Mouse (Mus musculus): ENCODE data around the gene Slc9a5. TPM values are rescaled to one million over a fixed set of nuclear protein-coding genes. Genes with fewer than 3 reads are reported as not detected.

Gene Slc9a5
- polyA plus RNA-seq, 1 experiment from 2014 or later: 0.36 TPM

DNA sequence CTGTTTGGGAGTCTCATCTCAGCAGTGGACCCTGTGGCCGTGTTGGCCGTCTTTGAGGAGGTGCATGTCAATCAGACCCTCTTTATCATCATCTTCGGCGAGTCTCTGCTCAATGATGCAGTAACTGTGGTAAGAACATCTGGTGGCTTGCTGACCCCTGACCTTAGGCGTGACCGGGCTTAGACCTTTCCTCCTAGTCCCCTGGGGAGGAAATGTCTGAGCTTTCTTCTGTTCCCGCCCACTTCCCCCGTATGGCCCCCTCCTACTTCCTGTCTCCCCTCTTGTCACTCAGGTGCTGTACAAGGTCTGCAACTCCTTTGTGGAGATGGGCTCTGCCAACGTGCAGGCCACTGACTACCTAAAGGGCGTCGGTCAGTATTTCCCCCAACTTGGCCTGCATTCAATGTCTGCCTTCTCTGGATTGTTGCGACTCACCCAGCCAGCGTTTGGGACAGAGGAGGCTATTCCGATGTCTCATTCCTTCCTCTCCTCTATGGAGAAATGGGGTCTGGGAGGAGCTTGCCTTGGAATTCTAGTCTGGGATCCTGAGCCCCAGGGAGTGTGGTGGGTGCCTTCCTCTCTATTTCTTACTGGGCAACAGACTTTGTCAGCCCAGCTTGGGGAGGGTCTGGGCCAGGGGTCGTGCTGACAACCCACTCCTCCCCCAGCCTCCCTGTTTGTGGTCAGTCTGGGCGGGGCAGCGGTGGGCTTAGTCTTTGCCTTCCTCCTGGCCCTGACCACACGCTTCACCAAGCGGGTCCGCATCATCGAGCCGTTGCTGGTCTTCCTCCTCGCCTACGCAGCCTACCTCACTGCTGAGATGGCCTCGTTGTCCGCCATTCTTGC is 6.8 kb downstream of the Slc9a5 start:
- Histone ChIP-seq H3K36me3 (ENCODE audit: inconsistent target) (no peaks in the 10 kb centered on the region), H3K4me3 (ENCODE audit: inconsistent target) (no peak overlapping the region), H3K79me2 (ENCODE audit: inconsistent target) (no peaks in the 10 kb centered on the region), H3K27ac (no peak overlapping the region)
- 75% methylated on average over 26 of the region's 26 CpGs for WGBS (ENCODE audit: missing documents)

DNA sequence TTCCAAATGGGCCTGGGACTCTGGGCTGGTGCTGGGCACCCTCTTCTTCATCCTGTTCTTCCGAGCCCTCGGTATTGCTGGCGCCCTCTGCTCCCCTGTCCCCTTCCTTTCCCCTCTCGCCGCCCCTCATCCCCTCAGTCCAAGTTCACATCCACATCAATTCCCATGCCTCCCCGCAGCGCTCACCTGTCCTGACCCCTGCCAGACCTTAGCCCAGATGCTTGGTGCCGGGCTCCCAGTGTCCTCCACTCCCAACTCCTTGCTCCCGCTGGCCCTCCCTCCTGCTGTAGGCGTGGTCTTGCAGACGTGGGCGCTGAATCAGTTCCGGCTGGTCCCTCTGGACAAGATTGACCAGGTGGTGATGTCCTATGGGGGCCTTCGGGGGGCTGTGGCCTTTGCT is 8.0 kb downstream of the Slc9a5 start:
- Histone ChIP-seq H3K79me2 (ENCODE audit: inconsistent target) (no peaks in the 10 kb centered on the region), H3K27ac (no peak overlapping the region), H3K36me3 (ENCODE audit: inconsistent target) (no peaks in the 10 kb centered on the region), H3K4me3 (ENCODE audit: inconsistent target) (no peak overlapping the region)
- WGBS (ENCODE audit: missing documents): 89% methylated on average over 14 of the region's 14 CpGs

DNA sequence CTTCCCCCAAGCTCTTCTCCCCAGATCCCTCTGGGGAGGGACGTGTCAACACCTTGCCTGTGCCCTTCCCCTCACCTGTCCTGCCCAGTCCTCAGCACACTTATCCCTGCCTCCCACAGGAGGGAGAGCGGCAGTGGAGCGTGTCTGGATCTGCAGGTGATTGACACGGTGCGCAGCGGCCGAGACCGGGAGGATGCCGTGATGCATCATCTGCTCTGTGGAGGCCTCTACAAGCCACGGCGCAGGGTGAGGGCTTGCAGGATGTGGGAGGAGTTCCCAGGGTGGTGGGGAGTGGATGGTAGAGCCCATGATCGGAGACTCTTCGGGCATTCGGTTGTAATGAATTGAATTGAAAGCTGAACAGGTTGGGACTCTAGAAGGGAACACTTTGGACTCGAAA is 10.6 kb downstream of the Slc9a5 start:
- Histone ChIP-seq H3K27ac (no peak overlapping the region), H3K36me3 (ENCODE audit: inconsistent target) (no peaks in the 10 kb centered on the region), H3K79me2 (ENCODE audit: inconsistent target) (no peaks in the 10 kb centered on the region), H3K4me3 (ENCODE audit: inconsistent target) (no peak overlapping the region)
- 92% methylated on average over 15 of the region's 15 CpGs for WGBS (ENCODE audit: missing documents)

DNA sequence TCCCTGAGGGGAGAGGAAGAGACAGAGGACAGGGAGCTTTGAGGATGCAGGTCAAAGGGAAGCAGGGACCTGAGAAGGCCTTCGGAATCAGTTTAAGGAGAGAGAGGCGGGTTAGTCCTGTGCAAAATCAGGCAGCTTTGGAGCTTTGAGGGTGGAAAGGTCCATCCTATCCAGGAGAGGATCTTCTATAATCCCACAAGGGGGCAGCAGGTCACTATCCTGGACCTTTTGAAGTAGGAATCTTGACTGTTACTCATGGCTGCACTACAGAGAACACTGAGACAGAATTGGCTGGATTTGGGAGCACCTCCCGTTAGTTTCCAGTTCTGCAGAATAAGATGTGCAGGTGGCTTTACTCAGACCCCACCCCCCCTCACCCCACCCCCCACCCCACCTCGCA is 11.0 kb downstream of the Slc9a5 start:
- H3K27ac ChIP-seq: no peak overlapping the region
- H3K79me2 ChIP-seq (ENCODE audit: inconsistent target): no peaks in the 10 kb centered on the region
- 78% methylated on average over 4 of the region's 4 CpGs for WGBS (ENCODE audit: missing documents)
- no peak overlapping the region for H3K4me3 ChIP-seq (ENCODE audit: inconsistent target)
- no peaks in the 10 kb centered on the region for H3K36me3 ChIP-seq (ENCODE audit: inconsistent target)

DNA sequence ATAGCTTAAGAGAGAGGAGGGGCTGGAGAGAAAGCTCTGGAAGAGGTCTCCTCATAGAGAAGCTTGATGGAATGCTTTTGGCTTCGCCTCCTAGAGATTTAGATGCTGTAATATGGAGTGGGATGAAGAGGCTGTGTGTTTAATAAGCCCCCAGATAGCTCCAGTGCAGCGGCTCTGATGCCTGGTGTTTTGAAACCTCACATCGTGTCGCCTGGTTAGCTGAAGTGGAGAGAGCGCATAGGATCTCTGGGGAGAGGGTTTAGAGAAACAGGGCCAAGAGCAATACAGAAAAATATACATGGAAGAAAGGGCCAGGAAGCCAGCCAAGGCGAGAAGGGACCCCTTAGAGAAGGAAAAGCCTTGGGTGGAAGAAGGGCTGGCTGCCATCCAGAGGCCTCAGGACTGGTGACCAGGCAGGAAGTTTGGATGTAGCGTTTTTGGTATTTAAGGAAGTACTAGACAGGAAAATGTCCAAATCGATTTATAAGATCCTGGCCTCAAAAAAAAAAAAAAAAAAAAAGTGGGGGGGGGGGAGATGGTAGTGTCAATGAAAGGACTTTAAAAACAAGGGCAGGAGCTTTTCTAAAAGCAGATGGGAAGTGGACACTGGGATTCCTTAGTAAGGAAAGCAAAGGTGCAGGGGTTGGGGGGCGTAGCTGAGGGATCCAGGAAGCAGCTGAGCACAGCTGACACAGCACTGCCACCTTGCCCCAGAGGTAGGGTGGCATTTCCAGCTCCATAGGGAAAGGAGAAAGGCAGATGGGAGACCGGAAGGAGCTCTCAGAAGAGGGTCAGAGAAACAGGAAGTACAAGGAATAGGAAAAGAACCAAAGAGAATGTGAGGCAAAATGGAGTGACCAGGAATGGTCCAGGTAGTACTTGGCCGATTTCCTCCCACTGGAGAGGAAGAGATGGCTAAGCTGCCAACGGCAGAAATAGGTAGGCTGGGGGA is 13.4 kb downstream of the Slc9a5 start:
- Histone ChIP-seq H3K79me2 (ENCODE audit: inconsistent target) (no peaks in the 10 kb centered on the region), H3K36me3 (ENCODE audit: inconsistent target) (no peaks in the 10 kb centered on the region), H3K4me3 (ENCODE audit: inconsistent target) (no peak overlapping the region), H3K27ac (no peak overlapping the region)
- WGBS (ENCODE audit: missing documents): 49% methylated on average over 12 of the region's 12 CpGs

DNA sequence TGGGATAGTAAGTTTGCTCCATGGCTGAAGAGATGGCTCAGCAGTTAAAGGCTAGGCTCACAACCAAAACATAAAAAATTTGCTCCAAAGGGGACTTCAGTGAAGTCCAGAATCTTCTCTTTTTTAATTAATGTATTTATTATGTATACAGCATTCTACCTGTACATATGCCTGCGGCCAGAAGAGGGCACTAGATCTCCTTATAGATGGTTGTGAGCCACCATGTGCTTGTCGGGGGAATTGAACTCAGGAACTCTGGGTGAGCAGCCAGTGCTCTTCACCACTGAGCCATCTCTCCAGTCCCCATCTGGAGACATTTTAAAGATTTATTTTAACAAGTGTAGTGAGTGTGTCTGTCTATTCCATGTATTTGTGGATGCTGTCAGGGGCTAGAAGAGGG is 18.5 kb downstream of the Slc9a5 start:
- no peaks in the 10 kb centered on the region for H3K36me3 ChIP-seq (ENCODE audit: inconsistent target)
- no peak overlapping the region for H3K4me3 ChIP-seq (ENCODE audit: inconsistent target)
- H3K27ac ChIP-seq: no peak overlapping the region
- H3K79me2 ChIP-seq (ENCODE audit: inconsistent target): no peaks in the 10 kb centered on the region
- WGBS (ENCODE audit: missing documents): 80% methylated on average over 2 of the region's 2 CpGs

DNA sequence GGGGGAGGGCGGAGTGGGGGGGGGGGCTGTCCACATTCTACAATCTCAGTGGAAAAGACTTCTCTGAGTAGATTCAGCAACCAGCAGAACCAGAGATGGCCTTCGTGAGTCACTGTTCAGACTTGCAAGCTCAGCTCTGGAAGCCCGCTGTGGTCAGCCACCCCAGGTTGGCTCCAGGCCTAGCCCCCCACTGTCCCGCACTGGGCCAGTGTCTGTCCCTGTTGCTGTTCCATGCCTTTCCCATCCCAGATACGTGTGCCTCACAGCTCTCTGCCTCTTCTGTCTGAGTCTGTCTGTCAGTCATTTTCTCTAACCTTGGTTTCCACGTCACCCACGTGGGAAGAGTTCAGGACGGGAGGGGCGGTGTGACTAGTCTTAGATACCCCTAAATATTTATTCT is 23.8 kb downstream of the Slc9a5 start:
- Histone ChIP-seq H3K79me2 (ENCODE audit: inconsistent target) (no peaks in the 10 kb centered on the region), H3K36me3 (ENCODE audit: inconsistent target) (no peaks in the 10 kb centered on the region), H3K27ac (no peak overlapping the region), H3K4me3 (ENCODE audit: inconsistent target) (no peak overlapping the region)
- 88% methylated on average over 8 of the region's 9 CpGs for WGBS (ENCODE audit: missing documents)

DNA sequence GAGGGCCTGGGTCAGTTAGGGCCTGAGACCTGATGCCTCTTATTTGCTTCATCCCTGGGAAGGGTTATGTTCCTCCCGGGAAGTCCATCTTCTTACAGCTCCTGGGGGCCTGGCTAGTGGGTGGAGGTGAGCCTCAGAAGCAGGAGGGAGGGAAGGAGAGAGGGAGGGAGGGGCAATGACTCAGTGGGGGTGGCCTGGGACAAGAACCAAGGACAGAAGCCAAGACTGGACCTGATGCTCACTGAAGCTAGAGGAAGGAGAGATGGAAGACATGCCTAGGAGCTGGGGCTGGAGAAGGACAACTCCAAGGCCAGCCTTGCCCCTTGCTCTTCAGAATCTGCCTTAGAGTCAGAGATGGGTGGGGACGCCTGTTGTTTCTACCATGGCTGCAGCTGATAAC is 24.4 kb downstream of the Slc9a5 start, which contains the start of gene Plekhg4:
Plekhg4 (plus strand) TSS at position 243 of the 400 bp plus-strand sequence.
- Histone ChIP-seq H3K27ac (no peak within 1 kb of the TSS), H3K4me3 (ENCODE audit: inconsistent target) (no peak within 1 kb of the TSS), H3K79me2 (ENCODE audit: inconsistent target) (no peaks in the 10 kb centered on the region), H3K36me3 (ENCODE audit: inconsistent target) (no peaks in the 10 kb centered on the region)
- 90% methylated on average over 2 of the region's 2 CpGs for WGBS (ENCODE audit: missing documents)

DNA sequence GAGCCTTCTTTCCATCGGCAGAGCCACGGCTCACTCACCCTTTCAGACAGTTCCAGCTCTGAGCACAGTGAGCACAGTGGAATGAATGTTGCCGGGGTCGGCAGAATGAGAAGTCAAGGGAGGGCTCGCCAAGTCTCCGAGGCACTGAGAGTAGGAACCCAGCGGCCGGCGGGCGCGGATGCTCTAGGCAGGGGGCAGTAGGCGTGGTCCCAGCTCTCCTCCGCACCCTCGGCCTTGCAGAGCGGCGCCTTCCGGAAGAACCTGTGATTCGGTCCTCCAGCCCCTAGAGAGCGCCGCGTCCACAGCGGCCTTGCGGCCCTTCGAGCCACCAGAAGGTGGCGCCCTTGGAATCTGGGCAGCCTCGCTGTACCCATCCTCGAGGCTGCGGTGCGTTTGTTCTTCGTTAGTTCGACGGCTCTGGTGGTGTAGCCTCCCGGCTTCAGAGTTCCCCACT is 25.9 kb downstream of the Slc9a5 start:
- H3K4me3 ChIP-seq (ENCODE audit: inconsistent target): no peak overlapping the region
- no peaks in the 10 kb centered on the region for H3K79me2 ChIP-seq (ENCODE audit: inconsistent target)
- no peaks in the 10 kb centered on the region for H3K36me3 ChIP-seq (ENCODE audit: inconsistent target)
- H3K27ac ChIP-seq: no peak overlapping the region
- 55% methylated on average over 24 of the region's 33 CpGs for WGBS (ENCODE audit: missing documents)

DNA sequence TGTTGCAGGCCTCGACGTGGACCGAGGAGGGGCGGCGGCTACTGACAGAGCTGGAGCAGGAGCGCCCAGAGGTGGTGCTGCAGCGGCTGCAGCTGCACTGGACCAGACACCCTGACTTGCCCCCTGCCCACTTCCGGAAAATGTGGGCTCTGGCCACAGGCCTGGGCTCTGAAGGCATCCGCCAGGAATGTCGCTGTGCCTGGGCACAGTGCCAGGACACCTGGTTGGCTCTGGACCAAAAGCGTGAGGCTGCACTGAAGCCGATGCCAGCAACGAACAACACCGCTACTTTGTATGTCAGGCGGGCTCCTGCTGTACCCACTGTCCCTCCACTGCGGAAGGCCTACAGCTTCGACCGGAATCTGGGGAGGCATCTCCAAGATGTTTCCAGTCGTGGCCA is 30.0 kb downstream of the Slc9a5 start:
- WGBS (ENCODE audit: missing documents): 71% methylated on average over 19 of the region's 19 CpGs
- Histone ChIP-seq H3K79me2 (ENCODE audit: inconsistent target) (no peaks in the 10 kb centered on the region), H3K27ac (no peak overlapping the region), H3K4me3 (ENCODE audit: inconsistent target) (no peak overlapping the region), H3K36me3 (ENCODE audit: inconsistent target) (no peaks in the 10 kb centered on the region)

DNA sequence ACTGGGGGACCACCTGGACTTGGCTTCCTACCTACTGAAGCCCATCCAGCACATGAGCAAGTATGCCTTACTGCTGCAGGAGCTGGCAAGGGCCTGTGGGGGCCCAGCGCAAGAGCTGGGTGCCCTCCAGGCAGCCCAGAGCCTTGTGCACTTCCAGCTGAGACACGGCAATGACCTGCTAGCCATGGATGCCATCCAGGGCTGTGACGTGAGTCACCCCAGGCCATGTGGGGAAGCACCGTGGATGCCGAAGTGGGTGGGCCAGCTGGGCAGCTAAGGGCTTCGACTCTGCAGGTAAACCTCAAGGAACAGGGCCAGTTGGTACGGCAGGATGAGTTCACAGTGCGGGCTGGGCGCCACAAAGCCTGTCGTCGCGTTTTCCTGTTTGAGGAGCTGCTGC is 31.7 kb downstream of the Slc9a5 start:
- Histone ChIP-seq H3K27ac (no peak overlapping the region), H3K36me3 (ENCODE audit: inconsistent target) (no peaks in the 10 kb centered on the region), H3K4me3 (ENCODE audit: inconsistent target) (no peak overlapping the region), H3K79me2 (ENCODE audit: inconsistent target) (no peaks in the 10 kb centered on the region)
- WGBS (ENCODE audit: missing documents): 82% methylated on average over 11 of the region's 12 CpGs

DNA sequence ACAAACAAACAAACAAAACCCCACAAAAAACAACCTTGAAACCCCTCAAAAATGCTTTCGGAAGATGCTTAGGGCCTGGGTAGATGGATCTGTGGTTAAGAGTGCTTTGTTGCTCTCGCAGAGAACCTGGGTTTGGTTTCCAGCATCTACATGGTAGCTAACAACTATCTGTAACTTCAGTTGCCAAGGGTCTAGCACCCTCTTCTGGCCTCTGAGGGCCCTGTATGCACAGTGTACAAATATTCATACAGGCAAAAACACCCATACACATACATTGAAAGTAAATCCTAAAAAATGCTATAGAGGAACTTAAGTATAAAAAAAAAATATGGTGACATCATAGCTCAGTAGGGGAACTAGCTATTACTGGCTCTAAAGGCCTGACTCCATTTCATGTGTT is 35.4 kb downstream of the Slc9a5 start:
- 93% methylated on average over 2 of the region's 2 CpGs for WGBS (ENCODE audit: missing documents)
- Histone ChIP-seq H3K27ac (no peak overlapping the region), H3K79me2 (ENCODE audit: inconsistent target) (no peaks in the 10 kb centered on the region), H3K36me3 (ENCODE audit: inconsistent target) (no peaks in the 10 kb centered on the region), H3K4me3 (ENCODE audit: inconsistent target) (no peak overlapping the region)

DNA sequence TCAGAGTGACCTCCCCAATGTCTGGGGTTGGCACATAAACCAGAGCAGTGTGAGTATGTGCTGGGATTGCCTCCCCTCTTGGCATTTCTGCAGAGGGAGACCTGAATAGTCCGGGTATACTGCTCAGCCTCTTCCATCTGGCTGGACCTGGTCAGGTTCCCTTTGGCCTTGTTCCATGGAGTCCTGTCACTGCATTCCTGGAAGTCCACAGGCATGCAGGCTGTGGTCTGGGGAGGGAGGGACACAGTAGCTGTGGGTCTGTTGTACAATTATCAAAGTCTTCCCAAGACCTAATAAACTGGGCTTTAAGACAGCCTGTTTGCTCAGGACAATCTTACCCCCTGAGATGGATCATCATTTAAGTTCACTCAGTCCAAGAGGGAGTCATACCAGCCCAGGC is 38.5 kb downstream of the Slc9a5 start:
- Histone ChIP-seq H3K36me3 (ENCODE audit: inconsistent target) (no peaks in the 10 kb centered on the region), H3K4me3 (ENCODE audit: inconsistent target) (no peak overlapping the region), H3K27ac (no peak overlapping the region), H3K79me2 (ENCODE audit: inconsistent target) (no peaks in the 10 kb centered on the region)
- 92% methylated on average over 1 of the region's 1 CpGs for WGBS (ENCODE audit: missing documents)

DNA sequence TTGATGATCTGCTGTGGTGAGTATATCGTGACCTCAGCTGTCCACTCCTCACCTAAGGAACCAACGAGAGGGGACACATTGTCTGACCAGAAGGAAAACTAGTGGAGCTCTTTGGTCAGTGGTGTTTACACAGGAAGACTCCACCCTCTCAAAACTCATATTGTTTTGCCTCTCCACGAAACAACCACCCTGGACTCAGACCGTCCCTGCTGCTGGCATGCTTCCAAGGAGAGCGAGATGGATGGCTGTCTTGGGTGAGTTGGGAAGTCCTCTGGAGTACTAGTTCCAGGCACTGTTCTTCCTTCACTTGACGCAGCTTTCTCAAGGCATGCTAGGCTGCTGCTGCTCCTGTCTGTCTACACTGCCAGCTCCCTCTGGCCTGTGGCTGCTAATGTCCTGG is 40.5 kb downstream of the Slc9a5 start:
- Histone ChIP-seq H3K27ac (no peak overlapping the region), H3K79me2 (ENCODE audit: inconsistent target) (no peaks in the 10 kb centered on the region), H3K36me3 (ENCODE audit: inconsistent target) (no peaks in the 10 kb centered on the region), H3K4me3 (ENCODE audit: inconsistent target) (no peak overlapping the region)
- WGBS (ENCODE audit: missing documents): 80% methylated on average over 6 of the region's 6 CpGs

Measured in macrophage (primary cell).